Mouse (Mus musculus): ENCODE data around the gene Tmem120b. TPM values are rescaled to one million over a fixed set of nuclear protein-coding genes. Genes with fewer than 3 reads are reported as not detected.
A peak's percentile ranks its signal among the peaks of the same experiment; 100 is the strongest.

The Tmem120b gene
- polyA plus RNA-seq, 1 experiment from 2014 or later, result 19.8 TPM

DNA sequence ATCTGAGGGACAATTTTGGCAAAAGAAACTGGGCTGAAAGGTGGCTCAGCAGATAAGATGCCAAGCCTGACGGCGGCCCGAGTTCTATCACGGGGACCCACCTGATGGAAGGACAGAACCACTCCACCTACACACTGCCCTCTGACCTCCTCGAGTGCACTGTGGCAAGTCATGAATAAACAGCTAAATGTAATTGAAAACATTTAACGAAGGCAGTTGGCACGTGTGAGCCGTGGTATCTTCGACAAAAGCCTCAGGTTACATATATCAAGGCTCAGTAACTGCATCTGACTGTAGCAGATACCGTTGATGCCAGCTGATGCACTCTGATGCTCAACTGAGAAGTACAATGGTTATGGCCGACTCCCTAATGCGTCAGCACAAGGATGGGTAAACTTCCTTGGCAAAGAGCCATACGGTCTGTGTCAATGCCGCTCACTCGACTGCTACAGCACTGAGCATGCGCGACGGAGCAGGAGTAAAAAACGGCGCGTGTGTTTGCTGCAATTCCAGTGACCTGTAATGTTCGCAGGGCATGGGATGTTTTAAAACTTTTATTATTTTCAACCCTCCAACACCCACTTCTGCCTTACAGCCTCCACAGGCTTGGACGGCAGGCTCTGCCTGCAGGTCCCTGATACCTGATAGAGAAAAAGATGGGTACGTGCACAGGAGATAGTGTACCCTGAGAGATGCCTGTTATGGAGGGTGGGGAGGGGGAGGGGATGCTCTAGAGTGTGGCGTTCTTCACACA, 26.2 kb downstream of the Tmem120b start:
- Histone ChIP-seq H3K4me3 (ENCODE audit: low read length) (no peak overlapping the region), H3K27ac (ENCODE audit: low read depth, low read length) (no peak overlapping the region), H3K4me1 (ENCODE audit: control insufficient read depth, insufficient read depth, low read depth, low read length) (no peaks in the 10 kb centered on the region), H3K4me2 (ENCODE audit: low read length) (peak overlapping the region; percentile 2; the same call in 1 of the 2 replicates), H3K27me3 (replicated peaks; ENCODE audit: control insufficient read depth, insufficient read depth, low read length) (no peaks in the 10 kb centered on the region), H3K36me3 (ENCODE audit: control insufficient read depth, insufficient read depth, low read length) (peaks cover 3% of the 10 kb centered on the region; the same call in 1 of the 2 replicates), H3K9me3 (ENCODE audit: control insufficient read depth, low read length) (no peaks in the 10 kb centered on the region), H3K9ac (ENCODE audit: low read depth, low read length) (no peak overlapping the region)
- ATAC-seq, result no peak
- 69% methylated on average over 25 of the region's 25 CpGs for WGBS

DNA sequence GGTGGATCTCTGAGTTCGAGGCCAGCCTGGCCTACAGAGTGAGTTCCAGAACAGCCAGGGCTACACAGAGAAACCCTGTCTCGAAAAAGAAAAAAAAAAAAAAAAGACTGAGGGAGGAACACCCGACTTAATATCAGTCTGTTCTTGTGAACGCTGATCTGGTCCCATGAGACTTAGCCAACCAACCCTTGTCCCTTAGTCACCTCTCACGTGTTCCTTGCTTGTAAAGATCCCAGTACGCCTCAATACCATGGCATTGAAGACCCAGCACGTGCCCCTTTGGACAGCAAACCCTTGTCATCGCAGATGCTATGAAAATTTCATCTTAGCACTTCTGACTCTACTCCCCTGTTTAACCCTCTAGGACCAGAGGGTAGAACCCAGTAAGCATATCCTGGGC, 28.1 kb downstream of the Tmem120b start:
- Histone ChIP-seq H3K4me1 (ENCODE audit: control insufficient read depth, insufficient read depth, low read depth, low read length) (no peaks in the 10 kb centered on the region), H3K9me3 (ENCODE audit: control insufficient read depth, low read length) (no peaks in the 10 kb centered on the region), H3K4me3 (ENCODE audit: low read length) (no peak overlapping the region), H3K27me3 (replicated peaks; ENCODE audit: control insufficient read depth, insufficient read depth, low read length) (no peaks in the 10 kb centered on the region), H3K36me3 (ENCODE audit: control insufficient read depth, insufficient read depth, low read length) (no peaks in the 10 kb centered on the region), H3K4me2 (ENCODE audit: low read length) (no peak overlapping the region), H3K27ac (ENCODE audit: low read depth, low read length) (no peak overlapping the region), H3K9ac (ENCODE audit: low read depth, low read length) (no peak overlapping the region)
- ATAC-seq, result no peak
- 93% methylated on average over 8 of the region's 8 CpGs for WGBS

DNA sequence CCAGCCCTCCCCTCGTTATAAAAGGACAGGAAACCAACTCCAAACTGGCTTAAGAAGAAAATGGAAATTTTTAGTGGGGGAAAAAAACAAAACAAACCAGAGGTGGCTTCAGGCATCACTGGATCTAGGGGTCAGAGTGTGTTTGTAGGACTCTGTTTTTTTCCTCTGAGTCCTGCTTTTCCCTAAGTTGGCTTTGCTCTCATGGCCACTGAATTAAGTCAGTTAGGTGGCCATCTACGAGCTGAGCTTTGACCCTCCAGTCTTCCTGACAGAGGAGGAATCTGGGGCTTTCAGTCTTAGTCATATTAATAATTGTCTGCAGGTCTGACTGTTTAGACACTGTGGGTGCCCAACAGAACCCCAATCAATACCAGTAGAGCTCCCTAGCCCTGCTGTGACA, 30.3 kb downstream of the Tmem120b start:
- Histone ChIP-seq H3K4me1 (ENCODE audit: control insufficient read depth, insufficient read depth, low read depth, low read length) (no peaks in the 10 kb centered on the region), H3K27me3 (replicated peaks; ENCODE audit: control insufficient read depth, insufficient read depth, low read length) (no peaks in the 10 kb centered on the region), H3K4me3 (ENCODE audit: low read length) (no peak overlapping the region), H3K9ac (ENCODE audit: low read depth, low read length) (no peak overlapping the region), H3K9me3 (ENCODE audit: control insufficient read depth, low read length) (no peaks in the 10 kb centered on the region), H3K36me3 (ENCODE audit: control insufficient read depth, insufficient read depth, low read length) (no peaks in the 10 kb centered on the region), H3K4me2 (ENCODE audit: low read length) (no peak overlapping the region), H3K27ac (ENCODE audit: low read depth, low read length) (no peak overlapping the region)
- ATAC-seq, result no peak
- 79% methylated on average over 2 of the region's 2 CpGs for WGBS

DNA sequence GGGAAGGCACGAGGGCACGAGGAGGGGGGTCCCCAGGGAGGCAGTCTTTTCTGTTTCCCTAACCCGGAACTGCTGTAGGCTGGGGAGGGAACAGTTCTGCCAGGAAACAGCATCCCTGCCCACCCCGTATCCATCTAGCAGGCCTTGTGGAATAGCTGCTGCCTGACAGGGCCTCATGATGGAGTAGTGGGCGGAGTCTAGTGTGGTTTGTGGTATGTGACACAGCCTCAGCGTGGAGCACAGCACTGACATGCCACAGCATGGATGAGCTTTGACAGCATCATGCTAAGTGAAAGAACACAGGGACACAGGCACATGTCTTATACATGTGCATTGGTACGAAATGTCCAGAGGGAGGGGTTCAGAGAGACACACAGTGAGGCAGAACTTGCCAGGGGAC, 34.2 kb downstream of the Tmem120b start:
- no peak overlapping the region for H3K9ac ChIP-seq (ENCODE audit: low read depth, low read length)
- H3K9me3 ChIP-seq (ENCODE audit: control insufficient read depth, low read length), result no peaks in the 10 kb centered on the region
- no peak overlapping the region for H3K4me2 ChIP-seq (ENCODE audit: low read length)
- no peaks in the 10 kb centered on the region for H3K27me3 ChIP-seq (replicated peaks; ENCODE audit: control insufficient read depth, insufficient read depth, low read length)
- no peak overlapping the region for H3K4me3 ChIP-seq (ENCODE audit: low read length)
- ATAC-seq, result no peak
- H3K27ac ChIP-seq (ENCODE audit: low read depth, low read length), result no peak overlapping the region
- H3K36me3 ChIP-seq (ENCODE audit: control insufficient read depth, insufficient read depth, low read length), result no peaks in the 10 kb centered on the region
- 65% methylated on average over 7 of the region's 7 CpGs for WGBS
- no peaks in the 10 kb centered on the region for H3K4me1 ChIP-seq (ENCODE audit: control insufficient read depth, insufficient read depth, low read depth, low read length)

DNA sequence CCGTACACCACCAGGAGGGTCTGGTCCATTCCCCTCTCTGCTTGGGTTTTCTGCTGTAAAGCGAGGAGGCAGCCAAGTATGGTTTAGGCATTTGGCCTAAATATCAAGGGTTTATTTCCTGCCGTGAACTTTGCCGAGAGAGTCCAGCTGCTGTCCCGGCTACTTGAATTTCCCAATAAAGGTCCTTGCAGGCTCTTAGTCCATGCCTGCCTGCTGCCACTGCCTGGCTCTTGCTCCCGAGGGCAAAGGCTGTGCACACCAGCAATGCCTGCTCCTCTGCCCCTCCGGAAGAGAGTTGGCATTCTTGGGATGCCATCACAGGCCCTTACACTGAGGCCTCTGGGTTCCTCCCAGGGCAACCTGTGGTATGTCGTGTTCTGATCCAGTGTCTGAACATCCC, 35.3 kb downstream of the Tmem120b start:
- H3K9ac ChIP-seq (ENCODE audit: low read depth, low read length), result no peak overlapping the region
- no peaks in the 10 kb centered on the region for H3K27me3 ChIP-seq (replicated peaks; ENCODE audit: control insufficient read depth, insufficient read depth, low read length)
- 80% methylated on average over 8 of the region's 8 CpGs for WGBS

DNA sequence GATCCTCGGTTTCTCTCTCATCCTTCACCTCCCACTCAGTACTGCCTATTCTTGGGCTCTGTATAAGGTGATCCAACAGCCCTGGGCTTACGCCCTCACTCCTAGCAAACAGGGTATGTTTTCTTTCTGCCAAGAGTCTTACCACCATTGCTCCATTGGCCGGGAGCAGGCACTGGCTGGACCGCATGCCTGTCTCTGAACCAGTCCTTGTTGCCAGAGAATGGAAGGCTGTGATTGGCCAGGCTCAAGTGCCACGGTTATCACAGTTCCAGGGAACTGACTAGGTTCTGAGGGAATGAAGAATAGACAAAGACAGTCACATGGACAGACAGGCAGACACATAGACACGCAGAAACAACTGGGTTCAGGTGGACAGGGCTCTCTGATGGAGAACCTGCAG, 36.6 kb downstream of the Tmem120b start:
- Histone ChIP-seq H3K9ac (ENCODE audit: low read depth, low read length) (no peak overlapping the region), H3K4me1 (ENCODE audit: control insufficient read depth, insufficient read depth, low read depth, low read length) (peaks cover 3% of the 10 kb centered on the region), H3K9me3 (ENCODE audit: control insufficient read depth, low read length) (no peaks in the 10 kb centered on the region), H3K27ac (ENCODE audit: low read depth, low read length) (no peak overlapping the region), H3K27me3 (replicated peaks; ENCODE audit: control insufficient read depth, insufficient read depth, low read length) (no peaks in the 10 kb centered on the region), H3K36me3 (ENCODE audit: control insufficient read depth, insufficient read depth, low read length) (no peaks in the 10 kb centered on the region), H3K4me3 (ENCODE audit: low read length) (no peak overlapping the region), H3K4me2 (ENCODE audit: low read length) (no peak overlapping the region)
- ATAC-seq, result no peak
- 81% methylated on average over 6 of the region's 6 CpGs for whole genome bisulfite sequencing

More for the DNA sequence above, 35.3 kb downstream of the Tmem120b start:
- H3K4me2 ChIP-seq (ENCODE audit: low read length), result no peak overlapping the region
- no peak overlapping the region for H3K27ac ChIP-seq (ENCODE audit: low read depth, low read length)
- no peaks in the 10 kb centered on the region for H3K4me1 ChIP-seq (ENCODE audit: control insufficient read depth, insufficient read depth, low read depth, low read length)
- H3K36me3 ChIP-seq (ENCODE audit: control insufficient read depth, insufficient read depth, low read length), result no peaks in the 10 kb centered on the region
- ATAC-seq, result no peak
- no peak overlapping the region for H3K4me3 ChIP-seq (ENCODE audit: low read length)
- H3K9me3 ChIP-seq (ENCODE audit: control insufficient read depth, low read length), result no peaks in the 10 kb centered on the region

DNA sequence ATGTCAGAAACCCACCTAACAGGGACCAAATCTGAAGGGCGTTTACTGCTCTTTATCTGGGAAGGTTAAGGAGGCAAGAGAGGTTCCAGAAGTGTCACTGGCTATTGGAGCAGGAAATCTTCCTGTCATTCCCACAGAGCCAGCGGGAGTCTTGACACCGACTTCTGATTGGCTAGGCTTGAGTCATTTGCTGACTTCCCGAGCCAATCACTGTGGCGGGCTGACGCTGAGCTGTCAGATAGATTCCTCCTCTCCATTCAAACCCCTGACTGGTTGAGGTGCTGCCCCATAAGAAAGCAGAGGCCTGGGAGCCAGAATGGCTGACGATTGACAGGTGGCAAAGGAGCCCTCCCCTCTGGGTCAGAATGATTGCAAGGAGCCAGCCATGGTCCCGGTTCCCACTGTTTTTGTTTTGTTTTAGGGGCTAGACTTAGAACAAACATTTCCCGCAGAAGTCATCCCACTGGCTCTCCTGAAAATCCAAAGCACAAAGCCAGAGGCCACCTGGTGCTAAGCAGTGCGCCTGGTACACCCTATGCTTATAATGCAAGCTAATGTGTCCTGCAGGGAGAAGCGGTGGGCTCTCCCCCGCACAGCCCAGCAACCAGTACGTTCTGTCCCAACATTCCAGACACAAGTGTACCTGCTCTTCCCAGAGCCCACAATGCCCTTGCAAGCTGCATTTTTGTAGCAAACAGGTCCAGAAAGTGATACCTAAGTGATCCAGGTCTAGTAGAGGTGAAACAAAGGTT, 41.4 kb downstream of the Tmem120b start:
- Histone ChIP-seq H3K9ac (ENCODE audit: low read depth, low read length) (0 out of 2 replicates have a peak overlapping the region, but pooled peaks have one; percentile 20), H3K9me3 (ENCODE audit: control insufficient read depth, low read length) (no peaks in the 10 kb centered on the region), H3K36me3 (ENCODE audit: control insufficient read depth, insufficient read depth, low read length) (no peaks in the 10 kb centered on the region), H3K27ac (ENCODE audit: low read depth, low read length) (peak overlapping the region; percentile 53), H3K4me2 (ENCODE audit: low read length) (peak overlapping the region; percentile 50), H3K4me3 (ENCODE audit: low read length) (peak overlapping the region; percentile 13; the same call in 1 of the 2 replicates), H3K27me3 (replicated peaks; ENCODE audit: control insufficient read depth, insufficient read depth, low read length) (no peaks in the 10 kb centered on the region), H3K4me1 (ENCODE audit: control insufficient read depth, insufficient read depth, low read depth, low read length) (peaks cover 12% of the 10 kb centered on the region)
- peak; percentile 74 for ATAC-seq
- WGBS, result 20% methylated on average over 13 of the region's 13 CpGs

DNA sequence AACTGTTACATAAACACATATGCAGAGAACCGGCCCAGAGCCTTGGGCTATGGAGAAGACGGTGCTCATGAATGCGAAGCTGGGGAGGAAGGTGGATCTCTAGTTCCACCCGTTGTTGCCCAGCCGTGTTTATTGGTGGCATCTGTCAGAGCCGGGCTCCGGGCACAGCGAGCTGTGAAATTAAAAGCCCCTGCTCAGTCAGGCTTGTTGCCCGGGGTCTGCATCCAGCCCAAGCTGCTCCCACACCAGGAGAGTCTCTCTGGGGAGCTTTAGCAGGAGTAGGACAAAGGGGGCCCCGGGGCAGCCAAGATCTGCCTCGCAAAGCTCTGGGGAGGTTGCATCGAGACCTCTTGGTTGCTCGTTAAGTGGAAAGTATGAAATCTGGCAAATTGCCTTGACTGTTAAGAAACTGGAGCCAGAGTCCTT, 42.1 kb downstream of the Tmem120b start:
- 24% methylated on average over 13 of the region's 13 CpGs for WGBS
- no peaks in the 10 kb centered on the region for H3K9me3 ChIP-seq (ENCODE audit: control insufficient read depth, low read length)
- ATAC-seq, result peak; percentile 69
- peak overlapping the region; percentile 53 for H3K27ac ChIP-seq (ENCODE audit: low read depth, low read length)
- H3K4me1 ChIP-seq (ENCODE audit: control insufficient read depth, insufficient read depth, low read depth, low read length), result peaks cover 12% of the 10 kb centered on the region
- H3K9ac ChIP-seq (ENCODE audit: low read depth, low read length), result peak overlapping the region; percentile 7
- no peaks in the 10 kb centered on the region for H3K36me3 ChIP-seq (ENCODE audit: control insufficient read depth, insufficient read depth, low read length)
- H3K27me3 ChIP-seq (replicated peaks; ENCODE audit: control insufficient read depth, insufficient read depth, low read length), result no peaks in the 10 kb centered on the region
- H3K4me2 ChIP-seq (ENCODE audit: low read length), result no peak overlapping the region
- no peak overlapping the region for H3K4me3 ChIP-seq (ENCODE audit: low read length)

DNA sequence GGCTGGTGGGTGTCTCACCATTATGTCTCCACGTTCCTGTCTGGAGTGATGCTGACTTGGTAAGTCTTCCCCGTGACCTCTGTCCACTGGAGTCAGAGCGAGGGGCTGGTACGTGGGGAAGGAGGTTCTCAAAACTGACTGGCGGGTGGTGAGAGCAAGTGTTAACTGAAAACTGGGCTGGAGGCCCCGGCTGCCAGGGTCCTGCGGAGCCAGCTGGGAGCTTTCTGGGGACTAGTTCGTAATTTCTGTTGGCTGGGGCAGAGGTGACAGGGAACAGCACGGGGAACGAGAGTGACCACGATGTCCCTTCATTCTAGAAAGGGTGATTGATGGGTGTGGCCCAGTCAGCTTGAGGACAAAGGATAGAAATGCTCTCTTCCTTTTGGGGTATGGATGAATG, 45.9 kb downstream of the Tmem120b start:
- Histone ChIP-seq H3K9me3 (ENCODE audit: control insufficient read depth, low read length) (no peaks in the 10 kb centered on the region), H3K9ac (ENCODE audit: low read depth, low read length) (no peak overlapping the region), H3K27me3 (replicated peaks; ENCODE audit: control insufficient read depth, insufficient read depth, low read length) (no peaks in the 10 kb centered on the region), H3K4me1 (ENCODE audit: control insufficient read depth, insufficient read depth, low read depth, low read length) (peaks cover 12% of the 10 kb centered on the region), H3K4me2 (ENCODE audit: low read length) (no peak overlapping the region), H3K27ac (ENCODE audit: low read depth, low read length) (no peak overlapping the region), H3K4me3 (ENCODE audit: low read length) (no peak overlapping the region), H3K36me3 (ENCODE audit: control insufficient read depth, insufficient read depth, low read length) (no peaks in the 10 kb centered on the region)
- ATAC-seq, result no peak
- 48% methylated on average over 11 of the region's 11 CpGs for WGBS

All from hindbrain, embryonic 16.5 days (tissue).